Mouse (Mus musculus) heart, postnatal 0 days (tissue): Measurements from ENCODE around the gene Fam161a. TPM values are rescaled to one million over a fixed set of nuclear protein-coding genes. Genes with fewer than 3 reads are reported as not detected.

Experiments used
- ATAC-seq: fragments of 200-750 bp; cut with Nextera tagmentation; 2 replicates; pipeline ENCODE4 v1.8.0; 2017; ENCODE audit warnings: low read depth, moderate number of reproducible peaks, moderate library complexity; ENCODE audit not compliant: insufficient read depth
- DNase-seq: peaks from one replicate; pipeline ENCODE4 v3.0.0-alpha.2; 2016; ENCODE audit warnings: low spot score
- H3K27ac ChIP-seq: fragments of 300-500 bp; sonication (generic); 2 replicates; pipeline ENCODE4 v1.5.1; 2014; ENCODE audit warnings: low read depth, mild to moderate bottlenecking
- H3K27me3 ChIP-seq: fragments of 300-500 bp; sonication (generic); 2 replicates; pipeline ENCODE4 v1.6.1; 2014; ENCODE audit warnings: low read length, mixed read lengths; ENCODE audit not compliant: control insufficient read depth, insufficient read depth
- H3K36me3 ChIP-seq: fragments of 300-500 bp; sonication (generic); replicated peaks from 2 replicates; pipeline ENCODE4 v1.6.1; 2014; ENCODE audit warnings: low read length, mixed read lengths; ENCODE audit not compliant: control insufficient read depth, insufficient read depth
- H3K4me1 ChIP-seq: fragments of 300-500 bp; sonication (generic); 2 replicates; pipeline ENCODE4 v1.6.1; 2014; ENCODE audit warnings: antibody characterized with exemption; ENCODE audit not compliant: control insufficient read depth, insufficient read depth
- H3K4me2 ChIP-seq: fragments of 300-500 bp; sonication (generic); 2 replicates; pipeline ENCODE4 v1.6.1; 2014; ENCODE audit warnings: low read depth, mild to moderate bottlenecking, low read length, moderate library complexity
- H3K4me3 ChIP-seq: fragments of 300-500 bp; sonication (generic); 2 replicates; pipeline ENCODE4 v1.5.1; 2014; ENCODE audit warnings: low read depth, low read length
- H3K9ac ChIP-seq: fragments of 300-500 bp; sonication (generic); replicated peaks from 2 replicates; pipeline ENCODE4 v1.6.1; 2014; ENCODE audit warnings: low read depth, low read length, mixed read lengths
- H3K9me3 ChIP-seq: fragments of 300-500 bp; sonication (generic); replicated peaks from 2 replicates; pipeline ENCODE4 v1.6.1; 2016; ENCODE audit warnings: low read length; ENCODE audit not compliant: control insufficient read depth
- CTCF ChIP-seq: IDR thresholded peaks from 2 replicates; pipeline ENCODE4 v1.5.1; 2016; ENCODE audit warnings: antibody characterized with exemption, control low read depth, low read depth
- EP300 ChIP-seq: IDR thresholded peaks from 2 replicates; pipeline ENCODE4 v1.6.1; 2016; ENCODE audit warnings: antibody characterized with exemption, low read depth
- WGBS: fragments of 180-500 bp; shearing (Covaris S2); extraction: QIAGEN DNeasy Blood & Tissue Kit; methylation state at CpG from one replicate; pipeline ENCODE4 v1.1.7; 2014; 5-methylcytosine and 5-hydroxymethylcytosine counted together
- polyA plus RNA-seq: library from polyadenylated mRNA; unstranded; fragments of >200 nt; fragmentation: Nextera tagmentation; extraction: Ambion mirVana; gene quantifications from 2 replicates; pipeline ENCODE4 v1.2.1, GENCODE M21; 2015
- total RNA-seq: library from RNA; depleted of rRNA; stranded (reverse); fragments of >200 nt; gene quantifications from 2 replicates; pipeline ENCODE4 v1.2.3, GENCODE M21; 2014; ENCODE audit warnings: low replicate concordance

The Fam161a gene
- total and polyA plus RNA-seq, 2 experiments from 2014 or later = 0.34 to 1.3 TPM

GRCm38 (mm10) chr11:23029399-23029798 lies 22.1 kb downstream of the Fam161a start:
- ATAC-seq = no peak
- H3K4me3 ChIP-seq = no peak overlapping the region

GRCm38 (mm10) chr11:23047252-23047651 lies 39.9 kb downstream of the Fam161a start:
- DNase-seq (no peak), ATAC-seq (no peak)
- Histone ChIP-seq H3K27me3 (peaks cover 6% of the 10 kb centered on the region; the same call in 1 of the 2 replicates), H3K4me3 (no peak overlapping the region), H3K4me1 (0 out of 2 replicates have a peak, but pooled peaks cover 4% of the 10 kb centered on the region), H3K36me3 (no peaks in the 10 kb centered on the region), H3K27ac (no peak overlapping the region), H3K4me2 (no peak overlapping the region), H3K9ac (no peak overlapping the region), H3K9me3 (no peaks in the 10 kb centered on the region)
- WGBS = 48% methylated on average over 5 of the region's 5 CpGs
- TF ChIP-seq EP300 (no peak), CTCF (no peak)

More at GRCm38 (mm10) chr11:23029399-23029798, 22.1 kb downstream of the Fam161a start:
- no peak for DNase-seq
- H3K27ac ChIP-seq = no peak overlapping the region
- 82% methylated on average over 6 of the region's 6 CpGs for WGBS
- no peaks in the 10 kb centered on the region for H3K36me3 ChIP-seq
- no peaks in the 10 kb centered on the region for H3K27me3 ChIP-seq
- no peaks in the 10 kb centered on the region for H3K4me1 ChIP-seq
- no peaks in the 10 kb centered on the region for H3K9me3 ChIP-seq
- no peak for TF ChIP-seq CTCF
- TF ChIP-seq EP300 = no peak
- H3K4me2 ChIP-seq = no peak overlapping the region
- no peak overlapping the region for H3K9ac ChIP-seq

GRCm38 (mm10) chr11:23047663-23048582 lies 40.6 kb downstream of the Fam161a start:
- Histone ChIP-seq H3K9ac (no peak overlapping the region), H3K27ac (no peak overlapping the region), H3K9me3 (no peaks in the 10 kb centered on the region), H3K36me3 (no peaks in the 10 kb centered on the region), H3K4me2 (peak overlapping the region; percentile 37), H3K4me3 (no peak overlapping the region), H3K27me3 (peaks cover 6% of the 10 kb centered on the region; the same call in 1 of the 2 replicates), H3K4me1 (0 out of 2 replicates have a peak, but pooled peaks cover 4% of the 10 kb centered on the region)
- ATAC-seq = no peak
- WGBS = 23% methylated on average over 20 of the region's 20 CpGs
- TF ChIP-seq EP300 = no peak
- no peak for TF ChIP-seq CTCF
- DNase-seq = no peak

- ATAC-seq (no peak), DNase-seq (no peak)
- TF ChIP-seq CTCF (no peak), EP300 (no peak)
- Histone ChIP-seq H3K9me3 (no peaks in the 10 kb centered on the region), H3K27me3 (peaks cover 6% of the 10 kb centered on the region; the same call in 1 of the 2 replicates), H3K36me3 (no peaks in the 10 kb centered on the region), H3K27ac (no peak overlapping the region), H3K4me3 (no peak overlapping the region), H3K4me2 (no peak overlapping the region), H3K4me1 (0 out of 2 replicates have a peak, but pooled peaks cover 4% of the 10 kb centered on the region), H3K9ac (no peak overlapping the region)
These were observed 42.3 kb downstream of the Fam161a start for GRCm38 (mm10) chr11:23049642-23050041.

- ATAC-seq (no peak), DNase-seq (no peak)
- H3K27ac ChIP-seq = no peak overlapping the region
- 0 out of 2 replicates have a peak, but pooled peaks cover 4% of the 10 kb centered on the region for H3K4me1 ChIP-seq
- 52% methylated on average over 4 of the region's 4 CpGs for WGBS
- H3K27me3 ChIP-seq = peaks cover 6% of the 10 kb centered on the region; the same call in 1 of the 2 replicates
- H3K4me3 ChIP-seq = no peak overlapping the region
- H3K36me3 ChIP-seq = no peaks in the 10 kb centered on the region
- TF ChIP-seq CTCF (no peak), EP300 (no peak)
- H3K9me3 ChIP-seq = no peaks in the 10 kb centered on the region
- no peak overlapping the region for H3K4me2 ChIP-seq
- H3K9ac ChIP-seq = no peak overlapping the region
These were observed 45.0 kb downstream of the Fam161a start for GRCm38 (mm10) chr11:23052353-23052752.
